Mouse (Mus musculus) heart, embryonic 14.5 days (tissue): ENCODE results near the gene Mt4. TPM values are rescaled to one million over a fixed set of nuclear protein-coding genes. Genes with fewer than 3 reads are reported as not detected.

Source experiments
- ATAC-seq: fragments of 200-750 bp; cut with Nextera tagmentation; 2 replicates; pipeline ENCODE4 v1.8.0; 2017; ENCODE audit warnings: low read depth, moderate TSS enrichment; ENCODE audit not compliant: insufficient number of reproducible peaks, insufficient read depth, low FRiP score
- H3K27ac ChIP-seq, 2 experiments: fragments of 200-500 bp in 1 of 2; fragments of 300-500 bp in 1 of 2; sonication (generic) in 1 of 2; replicated peaks in 1 of 2; 2 replicates each; pipeline ENCODE4 v1.5.1; 2012 to 2014; ENCODE audit warnings: low read depth in 2 of 2, low read length in 2 of 2, control low read depth in 1 of 2, mild to moderate bottlenecking in 1 of 2, mixed read lengths in 1 of 2; ENCODE audit not compliant: control insufficient read depth in 1 of 2, insufficient read depth in 1 of 2
- H3K27me3 ChIP-seq: fragments of 300-500 bp; sonication (generic); 2 replicates; pipeline ENCODE4 v1.6.1; 2014; ENCODE audit warnings: mild to moderate bottlenecking, low read length, control low read depth; ENCODE audit not compliant: control insufficient read depth, insufficient read depth
- H3K36me3 ChIP-seq: fragments of 300-500 bp; sonication (generic); 2 replicates; pipeline ENCODE4 v1.6.1; 2014; ENCODE audit warnings: mild to moderate bottlenecking, control low read depth, low read length, mixed read lengths; ENCODE audit not compliant: control insufficient read depth, insufficient read depth
- H3K4me1 ChIP-seq, 2 experiments: fragments of 200-500 bp in 1 of 2; fragments of 300-500 bp in 1 of 2; sonication (generic) in 1 of 2; 2 replicates each; pipeline ENCODE4 v1.6.1; 2012 to 2014; ENCODE audit warnings: low read length in 2 of 2, control low read depth in 1 of 2, mixed read lengths in 1 of 2; ENCODE audit not compliant: control insufficient read depth in 2 of 2, insufficient read depth in 2 of 2
- H3K4me2 ChIP-seq: fragments of 300-500 bp; sonication (generic); 2 replicates; pipeline ENCODE4 v1.6.1; 2014; ENCODE audit warnings: mild to moderate bottlenecking, low read length
- H3K4me3 ChIP-seq, 2 experiments: fragments of 200-500 bp in 1 of 2; fragments of 300-500 bp in 1 of 2; sonication (generic) in 1 of 2; 2 replicates each; pipeline ENCODE4 v1.5.1; 2012 to 2014; ENCODE audit warnings: low read length in 2 of 2, mild to moderate bottlenecking in 2 of 2, control low read depth in 1 of 2, low read depth in 1 of 2, moderate library complexity in 1 of 2; ENCODE audit not compliant: control insufficient read depth in 1 of 2, insufficient read depth in 1 of 2
- H3K9ac ChIP-seq: fragments of 300-500 bp; sonication (generic); 2 replicates; pipeline ENCODE4 v1.6.1; 2014; ENCODE audit warnings: mild to moderate bottlenecking, low read length
- H3K9me3 ChIP-seq: fragments of 300-500 bp; sonication (generic); 2 replicates; pipeline ENCODE4 v1.6.1; 2016; ENCODE audit warnings: low read length, control low read depth; ENCODE audit not compliant: control insufficient read depth
- WGBS: fragments of 180-500 bp; shearing (Covaris S2); extraction: QIAGEN DNeasy Blood & Tissue Kit; methylation state at CpG from one replicate; pipeline ENCODE4 v1.1.7; 2014; 5-methylcytosine and 5-hydroxymethylcytosine counted together
- polyA plus RNA-seq: library from polyadenylated mRNA; unstranded; fragments of >200 nt; fragmentation: Nextera tagmentation; extraction: Ambion mirVana; gene quantifications from 2 replicates; pipeline ENCODE4 v1.2.1, GENCODE M21; 2014

Gene Mt4
- polyA plus RNA-seq, 1 experiment from 2014 or later, result not detected

- Histone ChIP-seq H3K4me1 (peaks cover 10 to 18% of the 10 kb centered on the region in 2 experiments), H3K36me3 (no peaks in the 10 kb centered on the region), H3K9ac (peak overlapping the region; percentile 82), H3K27ac (peak overlapping the region in 1 of 2 experiments; percentile 83; a peak in 1 of 4 replicates), H3K27me3 (peaks cover 57% of the 10 kb centered on the region), H3K4me2 (peak overlapping the region; percentile 84), H3K9me3 (no peaks in the 10 kb centered on the region), H3K4me3 (peak overlapping the region; percentile 55 to 59)
- no peak for ATAC-seq
- WGBS, result 6% methylated on average over 25 of the region's 25 CpGs
These were observed 42.9 kb downstream of the Mt4 start for GRCm38 (mm10) chr8:94179713-94180560.

GRCm38 (mm10) chr8:94180561-94180908 lies 43.5 kb downstream of the Mt4 start:
- H3K27me3 ChIP-seq, result peaks cover 53% of the 10 kb centered on the region
- peak overlapping the region; percentile 84 for H3K4me2 ChIP-seq
- WGBS, result 91% methylated on average over 1 of the region's 1 CpGs
- no peak overlapping the region for H3K27ac ChIP-seq
- no peaks in the 10 kb centered on the region for H3K9me3 ChIP-seq
- ATAC-seq, result no peak
- H3K4me1 ChIP-seq, result peaks cover 10 to 18% of the 10 kb centered on the region in 2 experiments
- no peak overlapping the region; the same call in 1 of the 2 replicates for H3K9ac ChIP-seq
- no peaks in the 10 kb centered on the region for H3K36me3 ChIP-seq
- H3K4me3 ChIP-seq, result peak overlapping the region in 1 of 2 experiments; percentile 59; a peak in 2 of 4 replicates

- H3K4me1 ChIP-seq, result peaks cover 17 to 26% of the 10 kb centered on the region in 2 experiments
- peak overlapping the region; percentile 59 for H3K4me2 ChIP-seq
- WGBS, result 73% methylated on average over 13 of the region's 13 CpGs
- no peaks in the 10 kb centered on the region for H3K36me3 ChIP-seq
- no peaks in the 10 kb centered on the region for H3K9me3 ChIP-seq
- ATAC-seq, result no peak
- H3K27me3 ChIP-seq, result peaks cover 46% of the 10 kb centered on the region
- H3K9ac ChIP-seq, result peak overlapping the region; percentile 44
- peak overlapping the region in 1 of 2 experiments; percentile 18; a peak in 2 of 4 replicates for H3K4me3 ChIP-seq
- H3K27ac ChIP-seq, result no peak overlapping the region
These were observed 45.3 kb downstream of the Mt4 start for GRCm38 (mm10) chr8:94182055-94182929.

- Histone ChIP-seq H3K27me3 (peaks cover 50% of the 10 kb centered on the region), H3K27ac (no peak overlapping the region), H3K4me1 (peaks cover 17 to 26% of the 10 kb centered on the region in 2 experiments), H3K4me2 (peak overlapping the region; percentile 59), H3K4me3 (peak overlapping the region; percentile 18 to 19), H3K9ac (peak overlapping the region; percentile 44), H3K9me3 (no peaks in the 10 kb centered on the region), H3K36me3 (no peaks in the 10 kb centered on the region)
- peak; percentile 44 for ATAC-seq
- WGBS, result under 1% methylated on average over 16 of the region's 16 CpGs
These were observed 46.1 kb downstream of the Mt4 start for GRCm38 (mm10) chr8:94183117-94183516.

GRCm38 (mm10) chr8:94184357-94184843 lies 47.4 kb downstream of the Mt4 start:
- ATAC-seq, result no peak
- Histone ChIP-seq H3K36me3 (no peaks in the 10 kb centered on the region), H3K9ac (no peak overlapping the region), H3K4me2 (no peak overlapping the region), H3K4me3 (no peak overlapping the region), H3K9me3 (no peaks in the 10 kb centered on the region), H3K27ac (no peak overlapping the region), H3K27me3 (peaks cover 50% of the 10 kb centered on the region), H3K4me1 (peaks cover 20 to 26% of the 10 kb centered on the region in 2 experiments)
- 38% methylated on average over 12 of the region's 12 CpGs for WGBS

- Histone ChIP-seq H3K4me2 (no peak overlapping the region), H3K9me3 (no peaks in the 10 kb centered on the region), H3K27me3 (peaks cover 39% of the 10 kb centered on the region), H3K4me3 (no peak overlapping the region), H3K4me1 (peaks cover 18 to 25% of the 10 kb centered on the region in 2 experiments), H3K9ac (no peak overlapping the region), H3K27ac (no peak overlapping the region), H3K36me3 (no peaks in the 10 kb centered on the region)
- ATAC-seq, result no peak
- 66% methylated on average over 6 of the region's 6 CpGs for WGBS
These were observed 48.8 kb downstream of the Mt4 start for GRCm38 (mm10) chr8:94185791-94186190.

GRCm38 (mm10) chr8:94186542-94186941 lies 49.5 kb downstream of the Mt4 start:
- Histone ChIP-seq H3K27ac (no peak overlapping the region), H3K9me3 (no peaks in the 10 kb centered on the region), H3K4me3 (peak overlapping the region; percentile 12 to 14; a peak in 3 of 4 replicates), H3K9ac (peak overlapping the region; percentile 30; the same call in 1 of the 2 replicates), H3K36me3 (no peaks in the 10 kb centered on the region), H3K27me3 (peaks cover 39% of the 10 kb centered on the region), H3K4me1 (peaks cover 20 to 30% of the 10 kb centered on the region in 2 experiments), H3K4me2 (peak overlapping the region; percentile 56)
- ATAC-seq, result peak; percentile 12; the same call in 1 of the 2 replicates
- 4% methylated on average over 17 of the region's 17 CpGs for WGBS
